Mouse (Mus musculus): ENCODE measurements around the gene Prkcg. TPM values are rescaled to one million over a fixed set of nuclear protein-coding genes. Genes with fewer than 3 reads are reported as not detected.
A peak's percentile ranks its signal among the peaks of the same experiment; 100 is the strongest.

Prkcg gene
- polyA plus RNA-seq, 1 experiment from 2014 or later, result 0.43 TPM

DNA sequence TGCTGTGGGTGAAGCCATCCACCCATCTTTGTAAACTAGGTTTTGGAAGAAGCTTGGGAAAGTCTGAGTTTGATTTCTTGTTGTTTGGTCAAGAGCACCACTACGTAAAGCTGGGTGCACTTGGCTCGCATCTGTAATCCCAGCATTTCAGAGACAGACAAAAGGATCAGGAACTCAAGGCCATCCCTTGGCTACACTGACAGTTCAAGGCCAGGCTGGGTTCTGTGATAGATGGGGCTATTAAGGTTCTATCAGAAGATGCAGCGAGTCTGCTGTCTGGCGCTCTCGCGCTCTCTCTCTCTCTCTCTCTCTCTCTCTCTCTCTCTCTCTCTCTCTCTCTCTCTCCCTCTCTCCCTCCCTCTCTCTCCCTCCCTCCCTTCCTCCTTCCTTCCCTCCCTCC is 65.9 kb downstream of the Prkcg start:
- no peaks in the 10 kb centered on the region for H3K9me3 ChIP-seq (replicated peaks; ENCODE audit: control insufficient read depth, low read length)
- no peak for DNase-seq (ENCODE audit: low spot score)
- H3K9ac ChIP-seq (ENCODE audit: low read length), result no peak overlapping the region
- no peak overlapping the region for H3K4me2 ChIP-seq (ENCODE audit: low read length)
- H3K27me3 ChIP-seq (replicated peaks; ENCODE audit: control insufficient read depth, insufficient read depth, low read length), result no peaks in the 10 kb centered on the region
- H3K4me1 ChIP-seq (ENCODE audit: control insufficient read depth, insufficient read depth, low read length), result no peaks in the 10 kb centered on the region
- no peak overlapping the region for H3K27ac ChIP-seq (ENCODE audit: low read depth, low read length)
- H3K4me3 ChIP-seq (ENCODE audit: low read depth, low read length), result no peak overlapping the region
- no peak for ATAC-seq
- peaks cover 62% of the 10 kb centered on the region for H3K36me3 ChIP-seq (ENCODE audit: control insufficient read depth, insufficient read depth, low read length)
- 89% methylated on average over 6 of the region's 6 CpGs for WGBS

DNA sequence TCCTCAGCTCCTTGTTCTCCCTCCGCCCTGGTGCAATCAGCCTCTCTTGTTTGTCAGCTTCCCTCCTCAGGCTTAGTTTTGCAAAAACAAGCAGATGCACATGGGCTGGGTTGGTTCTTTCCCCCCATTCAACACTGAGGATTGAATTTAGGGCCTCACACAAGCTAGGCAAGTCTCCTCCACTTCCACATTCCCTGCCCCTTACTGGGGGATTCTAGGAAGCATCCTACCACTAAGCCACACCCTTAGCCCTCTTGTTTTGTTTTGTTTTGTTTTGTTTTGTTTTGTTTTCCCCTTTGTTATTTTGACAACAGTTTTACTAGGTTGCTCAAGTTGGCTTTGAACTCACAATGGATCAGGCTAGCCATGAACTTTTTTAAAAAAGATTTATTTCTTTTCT is 71.7 kb downstream of the Prkcg start:
- H3K27me3 ChIP-seq (replicated peaks; ENCODE audit: control insufficient read depth, insufficient read depth, low read length), result no peaks in the 10 kb centered on the region
- peaks cover 65% of the 10 kb centered on the region for H3K36me3 ChIP-seq (ENCODE audit: control insufficient read depth, insufficient read depth, low read length)
- ATAC-seq (no peak), DNase-seq (ENCODE audit: low spot score) (no peak)
- H3K27ac ChIP-seq (ENCODE audit: low read depth, low read length), result no peak overlapping the region
- H3K4me3 ChIP-seq (ENCODE audit: low read depth, low read length), result no peak overlapping the region
- H3K4me2 ChIP-seq (ENCODE audit: low read length), result no peak overlapping the region
- H3K9me3 ChIP-seq (replicated peaks; ENCODE audit: control insufficient read depth, low read length), result no peaks in the 10 kb centered on the region
- no peaks in the 10 kb centered on the region for H3K4me1 ChIP-seq (ENCODE audit: control insufficient read depth, insufficient read depth, low read length)
- 91% methylated on average over 1 of the region's 1 CpGs for WGBS
- no peak overlapping the region for H3K9ac ChIP-seq (ENCODE audit: low read length)

- H3K27ac ChIP-seq (ENCODE audit: low read depth, low read length), result no peak overlapping the region
- peaks cover 42% of the 10 kb centered on the region; the same call in 1 of the 2 replicates for H3K36me3 ChIP-seq (ENCODE audit: control insufficient read depth, insufficient read depth, low read length)
- H3K9me3 ChIP-seq (replicated peaks; ENCODE audit: control insufficient read depth, low read length), result no peaks in the 10 kb centered on the region
- H3K4me2 ChIP-seq (ENCODE audit: low read length), result no peak overlapping the region
- DNase-seq (ENCODE audit: low spot score) (no peak), ATAC-seq (no peak)
- no peaks in the 10 kb centered on the region for H3K4me1 ChIP-seq (ENCODE audit: control insufficient read depth, insufficient read depth, low read length)
- H3K4me3 ChIP-seq (ENCODE audit: low read depth, low read length), result no peak overlapping the region
- 0 out of 2 replicates have a peak, but pooled peaks cover 3% of the 10 kb centered on the region for H3K27me3 ChIP-seq (replicated peaks; ENCODE audit: control insufficient read depth, insufficient read depth, low read length)
- WGBS, result 44% methylated on average over 11 of the region's 11 CpGs
- H3K9ac ChIP-seq (ENCODE audit: low read length), result no peak overlapping the region
Measured at GRCm38 (mm10) chr7:3365547-3366279, 76.7 kb downstream of the Prkcg start.

GRCm38 (mm10) chr7:3366705-3367516 is 77.9 kb downstream of the Prkcg start:
- no peak overlapping the region for H3K9ac ChIP-seq (ENCODE audit: low read length)
- WGBS, result 23% methylated on average over 42 of the region's 42 CpGs
- H3K4me2 ChIP-seq (ENCODE audit: low read length), result no peak overlapping the region
- 0 out of 2 replicates have a peak, but pooled peaks cover 3% of the 10 kb centered on the region for H3K27me3 ChIP-seq (replicated peaks; ENCODE audit: control insufficient read depth, insufficient read depth, low read length)
- DNase-seq (ENCODE audit: low spot score) (peak; percentile 6), ATAC-seq (no peak)
- H3K36me3 ChIP-seq (ENCODE audit: control insufficient read depth, insufficient read depth, low read length), result peaks cover 38% of the 10 kb centered on the region; the same call in 1 of the 2 replicates
- H3K9me3 ChIP-seq (replicated peaks; ENCODE audit: control insufficient read depth, low read length), result no peaks in the 10 kb centered on the region
- H3K4me1 ChIP-seq (ENCODE audit: control insufficient read depth, insufficient read depth, low read length), result no peaks in the 10 kb centered on the region
- no peak overlapping the region for H3K4me3 ChIP-seq (ENCODE audit: low read depth, low read length)
- no peak overlapping the region for H3K27ac ChIP-seq (ENCODE audit: low read depth, low read length)

GRCm38 (mm10) chr7:3367569-3367968 is 78.6 kb downstream of the Prkcg start:
- no peak for ATAC-seq

DNA sequence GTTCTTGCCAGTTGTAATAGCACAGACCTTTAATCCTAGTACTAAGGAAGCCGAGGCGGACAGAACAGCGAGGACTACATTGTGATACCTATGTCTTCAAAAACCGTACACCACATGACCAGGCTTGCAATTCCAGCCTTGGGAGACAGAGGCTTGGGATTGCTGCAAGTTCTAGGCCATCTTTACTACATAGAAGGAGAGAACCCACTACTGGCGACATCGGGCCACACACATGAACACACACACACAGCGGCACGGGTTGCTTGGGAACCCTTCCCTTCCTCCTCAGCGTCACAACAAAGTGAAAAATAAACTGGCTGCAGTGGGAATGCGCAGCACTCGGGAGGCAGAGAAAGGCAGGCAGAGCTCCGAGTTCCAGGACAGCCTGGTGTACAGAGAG is 79.3 kb downstream of the Prkcg start:
- no peak overlapping the region for H3K4me3 ChIP-seq (ENCODE audit: low read depth, low read length)
- no peak overlapping the region for H3K4me2 ChIP-seq (ENCODE audit: low read length)
- H3K4me1 ChIP-seq (ENCODE audit: control insufficient read depth, insufficient read depth, low read length), result no peaks in the 10 kb centered on the region
- 32% methylated on average over 12 of the region's 12 CpGs for WGBS
- H3K27ac ChIP-seq (ENCODE audit: low read depth, low read length), result no peak overlapping the region
- peak; percentile 6 for DNase-seq (ENCODE audit: low spot score)
- no peak for ATAC-seq
- H3K27me3 ChIP-seq (replicated peaks; ENCODE audit: control insufficient read depth, insufficient read depth, low read length), result 0 out of 2 replicates have a peak, but pooled peaks cover 3% of the 10 kb centered on the region
- peaks cover 34% of the 10 kb centered on the region; the same call in 1 of the 2 replicates for H3K36me3 ChIP-seq (ENCODE audit: control insufficient read depth, insufficient read depth, low read length)
- no peak overlapping the region for H3K9ac ChIP-seq (ENCODE audit: low read length)
- no peaks in the 10 kb centered on the region for H3K9me3 ChIP-seq (replicated peaks; ENCODE audit: control insufficient read depth, low read length)

More at GRCm38 (mm10) chr7:3367569-3367968, 78.6 kb downstream of the Prkcg start:
- H3K4me2 ChIP-seq (ENCODE audit: low read length), result peak overlapping the region; percentile 14; the same call in 1 of the 2 replicates
- H3K9me3 ChIP-seq (replicated peaks; ENCODE audit: control insufficient read depth, low read length), result no peaks in the 10 kb centered on the region
- H3K27ac ChIP-seq (ENCODE audit: low read depth, low read length), result no peak overlapping the region
- H3K9ac ChIP-seq (ENCODE audit: low read length), result no peak overlapping the region
- no peak for DNase-seq (ENCODE audit: low spot score)
- H3K4me3 ChIP-seq (ENCODE audit: low read depth, low read length), result no peak overlapping the region
- WGBS, result 17% methylated on average over 10 of the region's 11 CpGs
- H3K27me3 ChIP-seq (replicated peaks; ENCODE audit: control insufficient read depth, insufficient read depth, low read length), result 0 out of 2 replicates have a peak, but pooled peaks cover 3% of the 10 kb centered on the region
- H3K4me1 ChIP-seq (ENCODE audit: control insufficient read depth, insufficient read depth, low read length), result no peaks in the 10 kb centered on the region
- H3K36me3 ChIP-seq (ENCODE audit: control insufficient read depth, insufficient read depth, low read length), result peaks cover 34% of the 10 kb centered on the region; the same call in 1 of the 2 replicates

DNA sequence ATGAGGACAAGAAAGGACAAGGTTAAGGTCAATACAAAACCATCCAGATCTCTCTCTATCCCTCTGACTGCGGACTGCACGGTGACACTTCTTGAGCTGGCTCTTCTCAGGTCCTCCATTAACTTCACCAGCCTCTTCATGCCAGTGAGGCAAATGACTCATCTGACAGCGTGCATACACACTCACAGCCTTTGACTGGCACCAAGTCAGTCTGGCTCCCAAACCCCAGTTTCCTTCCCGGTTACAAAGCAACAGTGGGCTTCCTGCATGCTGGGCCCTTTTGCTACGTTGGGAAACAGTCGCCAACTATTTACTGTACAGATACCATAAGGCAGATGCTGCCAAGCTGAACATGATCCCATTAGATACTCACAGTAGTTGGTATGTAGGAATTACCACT is 80.2 kb downstream of the Prkcg start:
- no peaks in the 10 kb centered on the region for H3K4me1 ChIP-seq (ENCODE audit: control insufficient read depth, insufficient read depth, low read length)
- H3K9me3 ChIP-seq (replicated peaks; ENCODE audit: control insufficient read depth, low read length), result no peaks in the 10 kb centered on the region
- H3K27me3 ChIP-seq (replicated peaks; ENCODE audit: control insufficient read depth, insufficient read depth, low read length), result 0 out of 2 replicates have a peak, but pooled peaks cover 3% of the 10 kb centered on the region
- H3K27ac ChIP-seq (ENCODE audit: low read depth, low read length), result no peak overlapping the region
- peaks cover 32% of the 10 kb centered on the region; the same call in 1 of the 2 replicates for H3K36me3 ChIP-seq (ENCODE audit: control insufficient read depth, insufficient read depth, low read length)
- ATAC-seq (no peak), DNase-seq (ENCODE audit: low spot score) (peak; percentile 28)
- no peak overlapping the region for H3K9ac ChIP-seq (ENCODE audit: low read length)
- H3K4me3 ChIP-seq (ENCODE audit: low read depth, low read length), result no peak overlapping the region
- H3K4me2 ChIP-seq (ENCODE audit: low read length), result no peak overlapping the region
- WGBS, result 71% methylated on average over 6 of the region's 6 CpGs

DNA sequence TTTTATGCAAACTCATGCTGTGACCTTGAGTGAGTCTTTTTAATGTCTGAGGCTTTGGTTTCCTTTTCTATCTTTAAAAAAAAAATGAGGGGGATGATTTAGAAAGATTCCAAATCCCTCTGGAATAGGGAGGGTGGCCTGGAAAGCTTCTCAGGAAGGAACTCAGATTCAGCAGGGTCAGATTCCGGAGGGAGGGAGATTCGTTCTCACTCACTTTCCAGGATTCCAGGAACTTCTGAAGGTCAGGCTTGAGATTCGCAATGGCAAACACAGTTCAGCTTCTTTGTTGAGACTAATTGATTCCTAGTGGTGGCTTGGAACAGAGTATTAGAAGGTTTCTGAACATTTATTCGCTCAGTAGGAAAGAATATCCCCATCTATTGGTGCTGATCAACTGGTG is 81.4 kb downstream of the Prkcg start:
- Histone ChIP-seq H3K9me3 (replicated peaks; ENCODE audit: control insufficient read depth, low read length) (no peaks in the 10 kb centered on the region), H3K27ac (ENCODE audit: low read depth, low read length) (no peak overlapping the region), H3K27me3 (replicated peaks; ENCODE audit: control insufficient read depth, insufficient read depth, low read length) (0 out of 2 replicates have a peak, but pooled peaks cover 3% of the 10 kb centered on the region), H3K4me1 (ENCODE audit: control insufficient read depth, insufficient read depth, low read length) (no peaks in the 10 kb centered on the region), H3K4me3 (ENCODE audit: low read depth, low read length) (no peak overlapping the region), H3K4me2 (ENCODE audit: low read length) (no peak overlapping the region), H3K36me3 (ENCODE audit: control insufficient read depth, insufficient read depth, low read length) (peaks cover 20% of the 10 kb centered on the region; the same call in 1 of the 2 replicates), H3K9ac (ENCODE audit: low read length) (no peak overlapping the region)
- ATAC-seq (no peak), DNase-seq (ENCODE audit: low spot score) (no peak)
- 64% methylated on average over 4 of the region's 4 CpGs for WGBS

All from forebrain, embryonic 14.5 days (tissue).